Mouse (Mus musculus) T-helper 2 cell (primary cell): ENCODE measurements around the gene Gm13285.
"Not testable (repeated sequence)": the region's sequence is repeated elsewhere in the genome, so short reads cannot be mapped to it uniquely, and the experiment has no call there.

ENCODE experiments used
- in situ Hi-C: fragments of 300-600 bp; cut with MboI, MseI; formaldehyde crosslinking; loops from one replicate; pipeline ENCODE4 v1.15.1; 2025; ENCODE audit warnings: high pct_unique_total_duplicates

Gene Gm13285

GRCm38 (mm10) chr4:88793936-88794675, 5.4 kb upstream of the Gm13285 start, which contains the start of gene Gm13275:
Gene Gm13275 (plus strand): TSS chr4:88794487.
- in situ Hi-C loops: loop anchor here (25.0 kb wide), 1 partner anchor 782 kb away; no protein-coding TSS in a partner anchor

GRCm38 (mm10) chr4:88797097-88797496, 2.4 kb upstream of the Gm13285 start, which contains the start of gene Gm13279:
Gene Gm13279 (plus strand): TSS chr4:88797397.
- in situ Hi-C loops: loop anchor here (25.0 kb wide), 1 partner anchor 785 kb away; no protein-coding TSS in a partner anchor

- in situ Hi-C loops: loop anchor here (10.0 kb wide), 1 partner anchor 62 kb away; no protein-coding TSS in a partner anchor
Observed at GRCm38 (mm10) chr4:88802954-88803353, 3.5 kb downstream of the Gm13285 start, which contains the start of gene Gm13287. Gene Gm13287 (plus strand): TSS chr4:88803254.

GRCm38 (mm10) chr4:88805231-88805630, 5.8 kb downstream of the Gm13285 start, which contains the start of gene Gm13288:
Gene Gm13288 (plus strand): TSS chr4:88805531.
- in situ Hi-C loops: loop anchor here (10.0 kb wide), 1 partner anchor 60 kb away; no protein-coding TSS in a partner anchor

GRCm38 (mm10) chr4:88805761-88806160, 6.3 kb downstream of the Gm13285 start:
- in situ Hi-C loops: loop anchor here (10.0 kb wide), 1 partner anchor 59 kb away; no protein-coding TSS in a partner anchor

- in situ Hi-C loops: no loop called here
Observed at GRCm38 (mm10) chr4:88815928-88816327, 16.5 kb downstream of the Gm13285 start, which contains the start of gene Ifna7. Gene Ifna7 (plus strand): TSS chr4:88816228.

GRCm38 (mm10) chr4:88819659-88820058, 20.2 kb downstream of the Gm13285 start, which contains the start of gene Ifna11:
Gene Ifna11 (plus strand): TSS chr4:88819959.
- in situ Hi-C loops: no loop called here

- in situ Hi-C loops: no loop called here
Observed at GRCm38 (mm10) chr4:88822995-88823394, 23.5 kb downstream of the Gm13285 start.

- in situ Hi-C loops: not testable (repeated sequence)
Observed at GRCm38 (mm10) chr4:88827116-88827515, 27.7 kb downstream of the Gm13285 start, which contains the start of gene Ifna6. Gene Ifna6 (plus strand): TSS chr4:88827416.

- in situ Hi-C loops: no loop called here
Observed at GRCm38 (mm10) chr4:88830523-88830922, 31.1 kb downstream of the Gm13285 start.

- in situ Hi-C loops: not testable (repeated sequence)
Observed at GRCm38 (mm10) chr4:88835225-88835624, 35.8 kb downstream of the Gm13285 start, which contains the start of gene Ifna5. Gene Ifna5 (plus strand): TSS chr4:88835525.

GRCm38 (mm10) chr4:88838828-88839227, 39.4 kb downstream of the Gm13285 start:
- in situ Hi-C loops: no loop called here

GRCm38 (mm10) chr4:88840058-88840457, 40.6 kb downstream of the Gm13285 start:
- in situ Hi-C loops: no loop called here

- in situ Hi-C loops: no loop called here
Observed at GRCm38 (mm10) chr4:88841438-88841911, 42.0 kb downstream of the Gm13285 start, which contains the start of gene Ifna4. Gene Ifna4 (plus strand): TSS chr4:88841861.

GRCm38 (mm10) chr4:88845334-88845733, 45.9 kb downstream of the Gm13285 start:
- in situ Hi-C loops: no loop called here

GRCm38 (mm10) chr4:88849698-88850097, 50.2 kb downstream of the Gm13285 start, which contains the start of gene Ifna1:
Gene Ifna1 (plus strand): TSS chr4:88850087.
- in situ Hi-C loops: loop anchor here (25.0 kb wide), 1 partner anchor 438 kb away; the partner anchor contains the start of gene Cdkn2a
